Mouse (Mus musculus) c-Kit-positive CD71-negative TER-119-negative erythroid progenitor cells, embryonic 14.5 days (primary cell): Measurements from ENCODE around the gene Ap5z1.

Experiments
- DNase-seq: peaks from one replicate; pipeline ENCODE4 v3.0.0-alpha.2; 2013; ENCODE audit warnings: low read depth

Gene Ap5z1

GRCm38 (mm10) chr5:142520360-142520759 lies 56.6 kb downstream of the Ap5z1 start:
- DNase-seq, result no peak

DNA sequence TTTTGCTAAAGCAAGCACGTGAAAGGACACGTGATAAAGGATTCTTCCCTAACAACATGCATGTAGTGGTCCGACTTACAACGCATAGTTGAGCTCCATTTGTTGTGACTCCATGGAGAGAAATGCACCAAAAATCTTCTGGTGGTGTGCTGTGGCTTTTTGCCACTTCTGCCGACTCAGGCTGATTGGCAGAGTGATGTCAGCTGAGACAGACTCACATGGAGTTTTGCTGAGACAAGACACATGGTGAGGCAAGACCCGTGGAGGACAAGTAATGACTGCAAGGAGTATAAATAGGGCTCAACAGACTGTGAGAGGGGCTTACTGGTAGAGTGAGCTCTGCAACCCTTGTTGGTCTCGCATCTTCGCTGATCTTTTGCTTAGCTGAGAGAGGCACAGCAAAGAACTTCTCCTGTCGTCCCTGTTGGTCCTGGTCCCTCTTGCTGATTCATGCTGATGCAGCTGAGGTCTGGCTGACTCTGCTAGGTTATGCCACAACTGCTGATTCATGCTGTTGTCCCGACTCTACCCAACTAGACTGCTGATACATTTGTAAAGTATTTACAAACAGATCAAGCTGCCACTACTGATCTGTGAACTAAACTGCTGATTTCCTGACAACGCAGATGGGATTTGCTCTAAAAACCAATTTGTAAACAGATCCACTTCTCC lies 57.6 kb downstream of the Ap5z1 start:
- no peak for DNase-seq

DNA sequence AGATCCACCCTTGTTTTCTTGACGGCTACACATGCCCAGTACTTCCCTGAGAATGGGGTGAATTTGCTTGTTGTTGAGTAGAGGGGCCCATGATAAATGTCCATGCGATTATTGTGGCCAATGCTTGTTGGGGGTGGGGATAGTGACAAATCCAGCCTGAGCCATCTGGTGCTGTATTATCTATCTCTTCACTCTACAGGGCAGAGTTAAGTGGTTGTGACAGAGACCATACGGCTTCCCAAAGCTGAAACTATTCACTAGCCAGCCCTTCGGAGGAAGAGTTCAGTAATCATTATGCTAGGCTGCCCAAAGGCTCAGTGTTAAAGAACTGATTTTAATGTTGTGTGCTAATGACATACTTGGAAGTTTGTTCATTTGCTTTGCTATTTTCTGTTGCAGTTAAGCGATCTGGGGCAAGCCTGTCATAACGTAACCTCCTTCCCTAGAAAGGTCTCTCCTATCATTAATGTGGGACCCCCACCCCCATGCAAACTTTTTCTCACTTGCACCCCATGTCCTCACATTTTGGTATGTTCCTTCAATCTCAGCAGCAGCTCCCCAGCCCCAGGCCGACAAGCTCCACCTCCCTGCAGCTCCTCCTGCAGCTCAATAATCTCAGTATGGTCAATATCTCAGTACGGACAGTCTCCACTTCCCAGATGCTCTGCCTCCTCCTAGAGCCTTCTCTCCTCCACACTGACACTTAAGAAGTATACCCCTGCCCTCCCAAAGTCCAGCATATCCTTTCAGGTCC lies 61.1 kb downstream of the Ap5z1 start:
- DNase-seq, result no peak
